Mouse (Mus musculus): Measurements from ENCODE around the gene Itga2b.

DNA sequence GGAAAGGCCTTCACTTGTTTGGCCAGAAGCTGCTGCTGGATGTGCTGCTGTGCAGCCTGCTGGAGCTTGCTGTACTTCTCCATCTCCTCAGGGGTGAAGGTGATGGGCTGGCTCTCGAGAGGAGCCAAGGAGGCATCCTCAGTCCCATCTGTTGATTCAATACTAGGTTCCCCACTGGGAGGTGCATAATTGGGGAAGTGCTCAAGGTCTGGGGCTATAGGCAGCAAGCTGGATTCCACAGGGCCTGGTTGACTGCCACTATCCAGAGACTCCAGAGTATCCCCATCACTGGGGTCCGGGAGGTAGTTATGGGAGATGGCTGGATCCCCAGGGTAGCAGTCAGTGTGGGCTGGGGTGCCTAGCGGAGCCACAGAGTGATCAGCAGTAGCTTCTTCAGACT lies 8.7 kb upstream of the Itga2b start:
- TF ChIP-seq POLR2A (IDR thresholded peaks at IDR 0.05; ENCODE audit: insufficient read depth, low read length) = no peak
- no peak for TF ChIP-seq CTCF (IDR thresholded peaks at IDR 0.05; ENCODE audit: low read depth, low read length)
